Mouse (Mus musculus): ENCODE measurements around the gene B4galt1.

DNA sequence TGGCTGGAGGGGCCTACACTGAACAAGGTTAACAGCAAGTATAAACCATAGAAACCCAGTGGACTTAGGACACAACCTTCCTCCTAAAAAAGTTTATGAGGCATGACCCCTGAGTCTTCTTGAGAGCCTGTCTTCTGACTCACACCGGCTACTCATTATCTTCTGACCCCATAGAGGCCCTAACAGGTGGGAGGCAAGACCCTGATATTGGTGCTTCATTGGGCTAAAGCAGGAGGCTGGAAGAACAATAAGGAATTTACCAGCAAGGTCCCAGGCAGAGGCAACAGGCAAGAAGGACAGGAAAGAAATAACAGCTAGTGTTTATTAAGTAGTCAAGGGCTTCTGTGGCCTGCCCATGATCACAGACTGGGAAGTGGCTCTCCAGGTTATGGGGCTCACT lies 32.9 kb downstream of the B4galt1 start:
- TF ChIP-seq TAL1 (IDR thresholded peaks at IDR 0.05; ENCODE audit: low read length) (no peak), GATA1 (IDR thresholded peaks at IDR 0.05; ENCODE audit: low read length) (no peak)

Measured in erythroblast, embryonic 14.5 days (primary cell).